Mouse (Mus musculus) cerebellum, postnatal 14 days (tissue): Measurements from ENCODE around the gene Ogt.

Source experiments
- DNase-seq, 2 experiments: peaks; one replicate each; pipeline ENCODE4 v3.0.0; 2021; ENCODE audit warnings: mixed read lengths in 2 of 2

Gene Ogt

GRCm38 (mm10) chrX:101639741-101640166, at the start of gene Ogt:
Ogt (plus strand) TSS chrX:101640060.
- DNase-seq, result peak; percentile 91 to 92

- DNase-seq, result no peak
Measured at GRCm38 (mm10) chrX:101616183-101616582, 23.7 kb upstream of the Ogt start.

DNA sequence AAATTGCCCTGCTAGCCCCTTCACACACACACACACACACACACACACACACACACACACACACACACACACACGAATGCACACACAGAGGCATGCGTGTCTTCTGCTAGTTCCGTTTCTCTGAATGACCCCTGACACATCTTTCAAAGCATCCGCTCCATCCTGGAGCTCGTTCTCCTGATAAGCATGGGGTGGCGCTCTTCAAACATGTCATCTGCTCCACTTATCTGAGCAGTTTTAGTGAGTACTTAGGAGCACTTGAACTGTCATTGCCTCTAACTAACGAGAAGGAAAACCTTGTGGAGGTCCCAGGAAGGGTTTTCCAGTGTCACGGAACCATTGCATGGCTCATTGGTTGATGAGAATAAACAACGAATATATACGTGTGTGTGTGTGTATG, 22.0 kb upstream of the Ogt start:
- no peak for DNase-seq

- DNase-seq, result no peak
Measured at GRCm38 (mm10) chrX:101620317-101620716, 19.5 kb upstream of the Ogt start.

DNA sequence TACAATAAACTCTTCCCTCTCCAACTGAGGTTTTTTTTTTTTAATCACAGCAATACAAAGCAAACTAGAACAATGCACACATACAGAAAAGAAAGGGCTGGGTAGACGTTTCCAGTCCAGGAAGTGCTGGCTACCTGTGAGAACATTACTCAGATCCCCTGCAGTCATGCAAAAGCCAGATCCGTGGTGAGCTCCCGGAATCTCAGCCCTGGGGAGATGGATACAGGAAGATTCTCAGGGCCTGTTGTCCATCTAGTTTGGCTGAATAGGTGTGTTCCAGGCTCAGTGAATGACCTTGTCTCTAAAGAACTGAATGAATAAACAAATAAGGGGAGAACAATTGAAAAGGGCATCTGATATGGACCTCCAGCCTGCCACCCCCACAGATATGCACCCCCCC, 17.3 kb upstream of the Ogt start:
- DNase-seq, result no peak

DNA sequence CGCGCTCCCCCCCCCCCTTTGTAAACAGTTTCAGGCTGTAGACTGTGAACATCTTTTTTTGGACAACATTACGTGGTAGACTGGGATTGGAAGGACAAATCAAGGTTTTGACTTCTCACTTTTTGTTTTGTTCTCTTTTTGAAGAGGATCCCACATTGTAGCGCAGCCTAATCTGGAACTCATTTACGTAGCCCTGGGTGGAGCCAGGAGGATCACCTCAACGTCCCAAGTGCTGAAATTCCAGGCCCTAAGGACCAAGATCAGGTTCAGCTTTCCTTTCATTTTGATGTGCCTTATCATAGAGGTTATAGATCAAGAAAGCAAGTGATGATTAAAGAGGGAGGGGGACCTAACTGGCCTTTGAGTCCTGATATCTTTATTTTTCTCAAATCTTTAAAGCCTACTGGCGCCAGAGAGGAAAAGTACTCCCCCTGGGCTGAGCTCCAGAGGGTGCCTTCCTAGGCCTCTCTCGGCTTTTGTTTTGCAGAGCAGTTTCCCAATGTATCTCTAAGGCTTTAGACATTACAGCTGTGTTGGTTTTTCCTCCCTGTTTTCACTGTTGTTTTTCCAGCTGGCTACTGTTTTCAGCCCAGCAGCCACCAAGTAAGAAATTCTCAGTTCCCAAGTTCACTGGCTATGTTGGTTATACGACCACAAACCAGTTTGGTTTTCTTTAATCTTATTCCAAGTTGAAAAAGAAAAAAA, 2.9 kb upstream of the Ogt start:
- DNase-seq, result no peak

DNA sequence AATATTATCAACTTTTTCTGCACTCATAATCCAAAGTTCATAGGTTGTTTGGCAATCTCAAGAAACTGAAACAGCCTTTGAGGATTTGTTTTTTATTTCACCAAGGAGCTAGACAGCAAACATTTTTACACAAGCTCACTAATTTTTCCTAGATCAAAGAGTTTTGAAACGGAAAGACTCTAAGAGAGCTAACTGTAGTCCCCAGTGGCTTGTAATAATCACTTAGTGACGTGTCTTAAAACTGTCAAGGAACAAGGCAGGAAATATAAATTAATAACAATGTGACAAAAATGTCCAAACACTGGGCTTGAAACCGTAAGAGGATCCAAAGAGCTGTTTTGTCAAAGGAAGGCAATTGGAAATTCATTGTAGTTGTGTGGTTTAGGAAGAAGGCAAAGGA, 1.0 kb upstream of the Ogt start:
- no peak for DNase-seq

DNA sequence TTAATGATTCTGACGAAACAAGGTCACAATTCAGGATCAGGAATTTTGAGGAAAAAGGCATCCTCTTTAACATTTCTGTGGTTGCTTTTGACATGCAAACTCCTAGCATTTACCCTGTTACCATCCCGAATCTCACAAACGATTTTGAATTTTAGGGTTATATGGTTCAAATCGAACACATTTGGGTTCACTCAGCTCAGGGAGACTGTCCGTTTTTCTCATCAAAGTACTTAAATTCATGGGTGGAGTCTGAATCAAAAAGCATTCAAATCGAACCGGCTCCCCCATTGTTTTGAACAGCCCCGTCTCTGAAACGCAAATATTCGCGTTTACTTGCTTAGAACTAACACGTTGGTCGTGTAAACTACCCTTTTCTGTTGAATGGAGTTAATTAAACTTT, 554 bp upstream of the Ogt start:
- DNase-seq, result peak in 1 of 2 experiments; percentile 15

- peak; percentile 47 to 55 for DNase-seq
Measured at GRCm38 (mm10) chrX:101640194-101641160, 617 bp downstream of the Ogt start.

DNA sequence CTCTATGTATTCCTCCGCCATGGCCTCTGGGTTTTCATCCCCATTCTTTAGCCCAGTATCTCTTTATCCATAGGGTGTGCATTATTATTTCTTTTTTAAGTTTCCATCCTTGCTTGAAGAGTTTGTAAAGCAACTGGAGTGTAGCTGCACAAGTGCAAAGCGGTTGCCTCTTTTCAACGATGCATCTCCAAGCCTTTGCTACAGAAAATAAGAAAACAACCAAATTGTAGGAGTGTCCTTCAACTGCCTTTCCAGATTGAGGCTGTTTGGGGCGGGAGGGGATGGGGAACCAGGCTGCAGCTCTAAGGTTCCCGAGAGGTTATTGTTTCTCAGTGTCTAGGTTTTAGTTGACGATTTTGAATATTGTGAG, 1.3 kb downstream of the Ogt start:
- peak in 1 of 2 experiments; percentile 3 for DNase-seq

DNA sequence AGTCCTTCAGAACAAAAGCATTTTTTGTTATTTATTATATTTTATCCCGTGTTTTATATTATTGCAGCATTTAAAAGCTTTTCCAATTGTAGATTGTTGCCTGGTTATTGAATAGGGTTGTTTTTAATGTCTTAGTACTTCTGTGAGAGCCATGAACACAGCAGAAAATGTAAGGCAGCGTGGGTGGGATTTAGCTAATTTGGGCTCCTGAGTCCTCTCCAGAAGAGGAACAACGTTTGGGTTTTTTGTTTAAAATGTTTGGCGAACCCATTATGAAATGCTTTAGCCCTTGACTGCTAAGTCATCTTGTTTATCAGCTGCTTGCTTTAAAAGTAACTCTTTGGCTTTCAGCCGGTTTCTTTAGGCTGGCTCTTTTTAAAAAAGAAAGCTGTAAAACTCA, 2.2 kb downstream of the Ogt start:
- DNase-seq, result no peak

GRCm38 (mm10) chrX:101645286-101645685, 5.4 kb downstream of the Ogt start:
- no peak for DNase-seq

GRCm38 (mm10) chrX:101646621-101647020, 6.8 kb downstream of the Ogt start:
- no peak for DNase-seq

- DNase-seq, result no peak
Measured at GRCm38 (mm10) chrX:101695686-101696085, 55.8 kb downstream of the Ogt start.

DNA sequence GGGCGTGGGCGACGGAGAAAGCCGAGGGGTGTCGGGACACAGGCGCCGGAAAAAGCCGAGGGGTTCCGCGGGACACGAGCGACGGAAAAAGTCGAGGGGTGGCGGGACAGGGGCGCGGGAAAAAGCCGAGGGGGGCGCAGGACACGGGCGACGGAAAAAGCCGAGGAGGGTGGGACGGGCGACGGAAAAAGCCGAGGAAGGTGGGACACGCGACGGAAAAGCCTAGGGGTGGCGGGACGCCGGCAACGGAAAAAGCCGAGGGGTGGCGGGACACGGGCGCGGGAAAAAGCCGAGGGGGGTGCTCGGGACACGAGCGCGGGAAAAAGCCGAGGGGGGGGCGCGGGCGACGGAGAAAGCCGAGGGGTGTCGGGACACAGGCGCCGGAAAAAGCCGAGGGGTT, 57.7 kb downstream of the Ogt start:
- no peak for DNase-seq

DNA sequence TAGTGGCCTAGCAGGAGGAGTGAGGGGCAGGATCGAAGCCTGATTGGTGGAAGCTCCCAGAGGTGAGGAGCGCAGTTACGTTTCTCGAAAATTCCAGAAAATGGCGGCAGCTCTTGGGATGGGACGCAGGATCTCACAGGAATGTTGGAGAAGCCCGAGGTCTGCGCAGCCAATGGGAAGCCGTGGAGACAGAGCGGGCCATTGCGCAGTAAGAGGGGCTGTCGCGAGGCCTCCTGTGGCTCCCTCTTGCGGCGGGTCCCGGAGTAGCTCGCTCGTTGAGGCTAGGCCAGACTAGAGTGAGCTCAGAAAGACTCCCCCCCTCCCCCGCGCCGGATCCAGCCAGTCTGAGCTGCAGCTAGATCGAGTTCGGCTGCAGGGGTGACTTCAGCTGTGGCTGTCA, 58.4 kb downstream of the Ogt start:
- no peak for DNase-seq

- DNase-seq, result no peak
Measured at GRCm38 (mm10) chrX:101705111-101705510, 65.3 kb downstream of the Ogt start.

- no peak for DNase-seq
Measured at GRCm38 (mm10) chrX:101720401-101720800, 80.5 kb downstream of the Ogt start.

DNA sequence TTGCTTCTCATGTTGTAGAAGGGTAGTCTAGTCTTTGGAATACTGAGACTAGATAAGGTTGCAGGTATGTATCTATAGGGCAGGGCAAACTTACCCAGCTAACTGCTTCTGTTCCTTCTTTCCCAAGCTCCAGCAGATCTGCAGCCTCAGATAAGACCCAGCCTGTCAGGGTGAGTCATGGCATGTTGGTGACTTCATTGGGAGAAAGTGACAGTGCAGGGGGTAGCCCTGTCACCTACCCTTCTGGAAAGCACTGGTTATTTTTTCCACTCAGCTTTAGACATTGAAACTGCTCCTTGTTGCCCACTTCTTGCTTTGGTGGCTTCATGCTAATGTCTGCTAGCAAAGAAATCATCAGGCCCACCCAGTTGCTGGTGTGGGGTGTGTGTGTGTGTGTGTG, 90.2 kb downstream of the Ogt start:
- DNase-seq, result no peak

DNA sequence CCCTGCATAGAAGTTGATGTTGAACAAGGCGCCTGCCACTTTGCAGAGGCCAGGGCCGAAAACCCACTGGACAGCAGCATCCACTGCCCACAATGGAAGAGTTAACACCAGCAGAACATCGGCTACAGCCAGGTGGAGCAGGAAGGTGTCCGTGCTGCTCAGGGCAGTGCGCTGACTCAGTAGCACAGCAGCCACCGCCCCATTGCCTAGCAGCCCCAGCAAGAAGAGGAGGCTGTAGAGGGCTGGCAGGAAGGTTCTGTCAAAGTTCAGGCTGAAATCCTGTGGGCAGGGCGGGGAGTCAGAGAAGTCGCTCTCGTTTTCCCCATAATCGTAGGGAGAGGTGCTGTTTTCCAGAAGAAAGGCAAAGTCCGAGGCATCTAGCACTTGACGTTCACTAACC, 92.8 kb downstream of the Ogt start:
- no peak for DNase-seq

DNA sequence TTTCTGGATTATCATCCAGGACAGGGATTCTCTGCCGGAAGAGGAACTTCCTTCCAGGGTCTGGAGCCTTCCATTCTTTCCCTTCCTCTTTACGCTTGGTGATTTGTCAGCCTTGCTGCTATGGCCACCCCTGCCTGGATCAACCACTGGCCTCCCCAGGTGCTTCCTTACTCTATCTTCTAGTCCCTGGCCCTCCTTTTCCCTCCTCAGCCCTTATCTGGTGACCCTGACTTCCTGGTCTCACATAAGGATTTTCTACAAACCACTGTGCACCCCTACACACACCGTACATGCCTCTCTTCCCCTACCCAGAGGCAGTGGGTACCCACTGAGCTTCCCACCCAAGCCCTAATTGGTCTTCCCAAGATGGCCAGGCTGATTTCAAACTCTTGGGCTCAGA, 93.4 kb downstream of the Ogt start:
- DNase-seq, result no peak

GRCm38 (mm10) chrX:101733828-101734319, 94.0 kb downstream of the Ogt start, which contains the start of gene Cxcr3:
Cxcr3 (minus strand) TSS chrX:101734269.
- DNase-seq, result peak; percentile 28 to 40
